Mouse (Mus musculus): ENCODE data around the gene Slc26a9.

Gene Slc26a9

DNA sequence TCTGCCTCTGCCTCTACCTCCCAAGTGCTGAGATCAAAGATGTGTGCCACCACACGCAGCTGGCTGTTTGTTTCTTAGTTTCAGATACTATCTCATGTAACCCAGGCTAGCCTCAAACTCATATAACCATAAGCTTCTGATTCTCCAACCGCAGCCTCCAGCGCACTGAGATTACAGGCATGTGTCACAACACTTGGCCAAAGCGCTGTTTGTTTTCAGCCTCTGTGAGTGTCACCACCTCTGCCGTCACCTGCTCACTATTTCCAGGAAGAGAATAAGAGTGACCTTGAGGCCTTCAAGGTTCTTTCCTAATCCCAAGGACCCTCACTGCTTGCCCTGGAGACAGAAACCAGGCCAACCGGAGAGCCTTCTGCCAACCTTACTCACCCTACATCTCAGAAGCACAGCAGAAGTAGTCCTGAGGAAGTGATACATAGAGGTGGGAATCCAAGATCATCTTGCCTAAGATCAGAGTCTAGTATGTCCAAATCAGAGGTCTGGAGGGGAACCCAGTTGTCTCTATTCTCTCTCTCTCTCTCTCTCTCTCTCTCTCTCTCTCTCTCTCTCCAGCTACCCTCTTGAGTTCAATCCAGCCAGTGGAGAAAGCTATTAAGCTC, 9.1 kb upstream of the Slc26a9 start:
- DNase-seq (ENCODE audit: inconsistent age in 2 of 2, low spot score in 1 of 2), result peak in 1 of 2 experiments; percentile 51

DNA sequence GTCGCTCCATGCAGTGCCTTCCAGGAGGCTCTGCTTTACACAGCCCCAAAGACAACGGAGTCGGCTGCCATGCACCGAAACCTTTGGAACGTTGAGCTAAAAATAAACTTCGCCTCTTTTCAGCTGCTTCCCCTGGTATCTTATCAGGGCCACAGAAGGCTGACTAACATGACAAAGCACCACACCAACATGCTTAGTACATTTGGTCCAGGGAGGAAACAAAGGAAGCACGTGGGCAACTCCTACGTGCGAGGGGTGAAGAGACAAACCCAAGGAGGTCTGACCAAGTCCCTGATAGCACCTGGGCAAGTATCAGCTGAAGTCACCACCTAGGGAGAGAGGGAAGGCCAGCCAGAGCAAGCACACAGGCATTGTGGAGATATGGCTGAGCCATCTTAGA, 7.3 kb upstream of the Slc26a9 start:
- peak in 1 of 2 experiments; percentile 72 for DNase-seq (ENCODE audit: inconsistent age in 2 of 2, low spot score in 1 of 2)

DNA sequence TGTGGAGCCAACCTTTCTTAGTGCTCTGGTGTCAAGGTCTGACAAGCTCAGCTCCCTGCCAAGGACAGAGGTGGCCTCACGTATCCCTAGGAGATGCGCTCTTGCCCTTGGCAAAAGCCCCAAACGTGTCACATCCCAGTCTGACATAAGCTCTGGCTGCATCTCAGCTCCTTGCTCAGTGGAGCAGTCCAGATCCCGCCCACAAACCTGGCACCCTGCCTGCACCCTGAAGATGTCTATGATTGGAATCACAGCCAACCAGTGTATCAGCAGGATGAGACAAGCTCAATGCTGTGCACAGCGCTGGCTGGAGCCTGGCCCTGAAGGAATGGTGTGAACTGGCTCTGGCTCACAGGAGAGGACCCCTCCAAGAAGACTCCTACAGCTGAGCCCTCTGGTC, 6.6 kb upstream of the Slc26a9 start:
- peak; percentile 97 to 98 for DNase-seq (ENCODE audit: inconsistent age in 2 of 2, low spot score in 1 of 2)

DNA sequence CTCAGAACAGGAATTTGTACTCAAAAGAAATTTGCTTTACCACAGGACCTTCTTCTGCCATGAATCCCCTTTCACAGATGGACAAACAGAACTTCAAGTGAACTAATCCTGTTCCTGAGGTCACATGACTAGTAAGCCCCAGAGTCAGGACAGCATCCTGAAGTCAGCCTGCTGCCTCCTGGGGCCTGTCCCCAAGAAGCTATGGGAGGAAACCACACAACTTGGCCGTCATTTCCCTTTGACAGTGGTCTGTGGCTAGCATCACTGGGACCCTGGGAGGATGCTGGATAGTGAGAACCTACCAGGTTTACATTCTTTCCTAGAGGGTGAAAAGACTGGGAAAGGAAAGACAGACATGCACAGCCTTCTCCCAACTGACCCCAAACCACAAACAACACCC, 5.1 kb upstream of the Slc26a9 start:
- DNase-seq (ENCODE audit: inconsistent age in 2 of 2, low spot score in 1 of 2), result no peak

DNA sequence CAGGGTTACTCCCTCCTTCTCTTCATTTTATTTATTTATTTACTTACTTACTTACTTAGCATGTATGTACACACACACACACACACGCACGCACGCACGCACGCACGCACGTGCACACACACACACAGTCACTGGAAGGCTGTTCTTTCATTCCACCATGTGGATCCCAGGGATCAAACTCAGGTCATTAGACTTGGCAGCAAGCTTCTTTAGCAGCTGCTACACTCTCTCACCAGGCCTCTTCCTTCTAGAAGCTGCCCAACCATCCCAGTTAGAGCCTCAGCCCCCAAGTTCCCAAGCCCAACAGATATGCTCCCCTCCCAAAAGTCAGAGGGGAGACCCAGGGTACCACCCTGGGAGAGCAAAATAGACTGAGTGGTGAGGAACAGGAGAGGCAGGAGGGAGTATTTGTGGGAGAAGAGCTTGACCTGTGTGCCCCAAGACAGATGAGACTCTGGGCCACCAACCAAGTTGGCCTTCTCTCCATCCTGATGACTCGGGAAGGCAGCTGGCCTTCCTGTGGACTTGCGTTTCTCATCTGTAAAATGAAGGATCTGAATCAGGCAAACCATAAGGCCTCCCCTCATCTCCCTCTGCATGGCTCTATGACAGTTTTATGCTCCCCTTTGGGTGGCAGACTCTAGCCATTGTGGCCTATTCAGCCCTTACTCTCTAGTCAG, 4.2 kb upstream of the Slc26a9 start:
- no peak for DNase-seq (ENCODE audit: inconsistent age in 2 of 2, low spot score in 1 of 2)

DNA sequence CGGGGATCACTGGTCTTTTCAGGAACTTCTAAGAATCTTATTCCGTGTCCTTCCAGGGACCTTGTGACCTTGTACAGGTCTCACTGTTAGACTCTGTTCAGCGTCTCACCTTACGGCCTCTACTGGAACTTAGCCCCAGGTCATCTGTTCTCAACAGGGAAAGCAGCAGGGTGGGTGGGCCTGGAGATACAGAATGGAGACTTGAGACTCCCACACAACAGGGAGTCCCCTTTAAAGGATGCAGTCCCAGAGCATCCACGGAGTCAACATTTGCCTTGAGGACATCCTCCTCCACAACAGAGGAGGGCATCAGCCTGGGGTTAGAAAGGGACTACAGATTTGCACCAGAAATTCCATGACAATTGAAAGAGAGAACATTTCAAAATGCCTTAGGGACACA, 1.6 kb downstream of the Slc26a9 start:
- no peak for DNase-seq (ENCODE audit: inconsistent age in 2 of 2, low spot score in 1 of 2)

DNA sequence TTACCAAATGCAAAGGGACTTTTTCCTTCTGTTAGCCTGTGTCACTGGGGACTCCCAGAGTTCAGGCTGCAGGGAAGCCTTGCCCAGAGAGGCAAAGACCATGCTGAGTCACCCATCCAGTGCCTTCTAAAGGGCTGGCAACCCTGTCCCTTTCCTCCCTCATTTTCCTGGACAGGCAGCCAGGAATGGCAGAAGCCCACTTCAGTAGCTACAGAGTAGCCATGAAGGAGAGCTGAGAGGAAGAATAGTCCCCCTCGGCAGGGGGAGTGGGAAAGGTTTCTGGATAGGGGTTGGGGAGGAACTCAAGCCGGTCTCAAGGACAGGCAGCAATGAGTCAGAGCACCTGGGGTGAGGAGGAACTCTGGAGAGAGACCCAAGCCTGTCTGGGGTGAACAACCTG, 3.9 kb downstream of the Slc26a9 start:
- DNase-seq (ENCODE audit: inconsistent age in 2 of 2, low spot score in 1 of 2), result peak; percentile 69 to 89

GRCm38 (mm10) chr1:131748636-131749035, 4.8 kb downstream of the Slc26a9 start:
- DNase-seq (ENCODE audit: inconsistent age in 2 of 2, low spot score in 1 of 2), result no peak

- no peak for DNase-seq (ENCODE audit: inconsistent age in 2 of 2, low spot score in 1 of 2)
These were observed 6.1 kb downstream of the Slc26a9 start for GRCm38 (mm10) chr1:131749706-131750545.

DNA sequence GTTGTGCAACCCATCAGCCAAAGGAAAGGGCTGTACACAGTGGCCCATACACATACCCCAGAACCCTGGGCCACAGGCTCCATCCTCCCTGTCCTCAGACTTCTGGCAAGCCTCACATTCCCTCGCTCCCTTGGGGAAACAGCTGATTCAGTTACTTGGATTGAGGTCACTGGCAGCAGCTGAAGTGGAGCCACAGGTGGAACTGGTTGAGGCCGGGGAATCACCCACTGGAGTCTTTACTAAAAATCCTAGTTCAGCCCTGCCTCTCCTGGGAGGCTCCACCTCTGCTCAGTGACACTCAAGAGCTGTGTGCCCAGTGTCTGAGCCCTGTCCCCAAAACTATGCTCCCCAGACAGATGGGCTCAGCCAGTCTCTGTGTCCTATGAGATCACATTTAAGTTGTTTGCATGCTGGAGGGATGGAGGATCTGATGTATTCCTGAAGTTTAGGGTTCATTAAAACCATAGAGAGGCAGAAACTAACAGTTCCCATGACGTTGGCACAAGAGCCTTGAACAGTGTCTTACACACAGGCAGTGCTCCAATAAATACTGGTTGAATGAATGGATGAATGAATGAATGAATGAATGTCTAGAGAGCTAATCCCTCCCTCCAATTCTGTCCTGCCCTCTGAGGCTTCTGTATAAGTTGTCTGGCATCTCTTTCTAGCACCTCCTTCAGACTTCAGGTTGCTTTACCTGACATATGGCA, 7.5 kb downstream of the Slc26a9 start:
- DNase-seq (ENCODE audit: inconsistent age in 2 of 2, low spot score in 1 of 2), result peak; percentile 19 to 64

- peak; percentile 37 to 88 for DNase-seq (ENCODE audit: inconsistent age in 2 of 2, low spot score in 1 of 2)
These were observed 8.1 kb downstream of the Slc26a9 start for GRCm38 (mm10) chr1:131751891-131752311.

GRCm38 (mm10) chr1:131754212-131754829, 10.5 kb downstream of the Slc26a9 start:
- peak; percentile 41 to 76 for DNase-seq (ENCODE audit: inconsistent age in 2 of 2, low spot score in 1 of 2)

- DNase-seq (ENCODE audit: inconsistent age in 2 of 2, low spot score in 1 of 2), result peak; percentile 90 to 95
These were observed 11.1 kb downstream of the Slc26a9 start for GRCm38 (mm10) chr1:131754916-131755315.

- DNase-seq (ENCODE audit: inconsistent age in 2 of 2, low spot score in 1 of 2), result peak in 1 of 2 experiments; percentile 25
These were observed 13.4 kb downstream of the Slc26a9 start for GRCm38 (mm10) chr1:131757211-131757610.

GRCm38 (mm10) chr1:131758796-131759195, 15.0 kb downstream of the Slc26a9 start:
- no peak for DNase-seq (ENCODE audit: inconsistent age in 2 of 2, low spot score in 1 of 2)

GRCm38 (mm10) chr1:131759667-131760427, 16.0 kb downstream of the Slc26a9 start:
- DNase-seq (ENCODE audit: inconsistent age in 2 of 2, low spot score in 1 of 2), result peak in 1 of 2 experiments; percentile 18

- peak in 1 of 2 experiments; percentile 26 for DNase-seq (ENCODE audit: inconsistent age in 2 of 2, low spot score in 1 of 2)
These were observed 16.6 kb downstream of the Slc26a9 start for GRCm38 (mm10) chr1:131760428-131760820.

GRCm38 (mm10) chr1:131761079-131761831, 17.4 kb downstream of the Slc26a9 start:
- DNase-seq (ENCODE audit: inconsistent age in 2 of 2, low spot score in 1 of 2), result peak; percentile 55 to 83

DNA sequence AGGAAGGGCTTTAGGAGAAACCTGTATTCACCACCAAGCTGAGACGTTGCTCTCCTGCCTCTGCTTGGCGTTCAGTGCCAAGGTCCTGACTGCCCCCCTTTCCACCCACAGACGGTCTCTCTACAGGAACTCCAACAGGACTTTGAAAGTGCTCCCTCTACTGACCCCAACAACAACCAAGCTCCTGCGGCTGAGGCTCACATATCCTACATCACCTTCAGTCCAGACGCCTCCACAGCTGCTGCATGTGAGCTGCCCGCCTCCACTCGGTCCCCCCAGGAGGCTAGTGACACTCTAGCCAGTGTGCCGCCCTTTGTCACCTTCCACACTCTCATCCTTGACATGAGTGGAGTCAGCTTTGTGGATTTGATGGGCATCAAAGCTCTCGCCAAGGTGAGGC, 19.9 kb downstream of the Slc26a9 start:
- peak; percentile 14 to 55 for DNase-seq (ENCODE audit: inconsistent age in 2 of 2, low spot score in 1 of 2)

All from adrenal gland, adult (tissue).